Mouse (Mus musculus): Measurements from ENCODE around the gene Rnase4. TPM values are rescaled to one million over a fixed set of nuclear protein-coding genes. Genes with fewer than 3 reads are reported as not detected.

The Rnase4 gene
- total RNA-seq, 2 experiments from 2014 or later, result 15.0 to 18.0 TPM

GRCm38 (mm10) chr14:51079180-51079579 is 11.7 kb upstream of the Rnase4 start:
- no peak overlapping the region for H3K27ac ChIP-seq
- no peak for DNase-seq (ENCODE audit: low spot score in 2 of 2)
- no peak overlapping the region for H3K4me3 ChIP-seq
- no peak for TF ChIP-seq CTCF (conservative IDR thresholded peaks at IDR 0.05)

GRCm38 (mm10) chr14:51081035-51081434 is 9.8 kb upstream of the Rnase4 start:
- DNase-seq (ENCODE audit: low spot score in 2 of 2), result no peak
- Histone ChIP-seq H3K4me3 (no peak overlapping the region), H3K27ac (no peak overlapping the region)
- TF ChIP-seq CTCF (conservative IDR thresholded peaks at IDR 0.05), result no peak

GRCm38 (mm10) chr14:51082599-51083581 is 8.0 kb upstream of the Rnase4 start:
- TF ChIP-seq CTCF (conservative IDR thresholded peaks at IDR 0.05), result no peak

GRCm38 (mm10) chr14:51083805-51084204 is 7.1 kb upstream of the Rnase4 start:
- peak overlapping the region; percentile 86; the same call in 1 of the 2 replicates for H3K27ac ChIP-seq
- TF ChIP-seq CTCF (conservative IDR thresholded peaks at IDR 0.05), result no peak
- no peak for DNase-seq (ENCODE audit: low spot score in 2 of 2)
- H3K4me3 ChIP-seq, result peak overlapping the region; percentile 78

More at GRCm38 (mm10) chr14:51082599-51083581, 8.0 kb upstream of the Rnase4 start:
- peak overlapping the region; percentile 86 for H3K27ac ChIP-seq
- peak; percentile 62 to 72 for DNase-seq (ENCODE audit: low spot score in 2 of 2)
- peak overlapping the region; percentile 78 for H3K4me3 ChIP-seq

- no peak for TF ChIP-seq CTCF (conservative IDR thresholded peaks at IDR 0.05)
- no peak for DNase-seq (ENCODE audit: low spot score in 2 of 2)
- H3K4me3 ChIP-seq, result no peak overlapping the region
- no peak overlapping the region for H3K27ac ChIP-seq
These were observed 5.8 kb upstream of the Rnase4 start for GRCm38 (mm10) chr14:51085086-51085485.

DNA sequence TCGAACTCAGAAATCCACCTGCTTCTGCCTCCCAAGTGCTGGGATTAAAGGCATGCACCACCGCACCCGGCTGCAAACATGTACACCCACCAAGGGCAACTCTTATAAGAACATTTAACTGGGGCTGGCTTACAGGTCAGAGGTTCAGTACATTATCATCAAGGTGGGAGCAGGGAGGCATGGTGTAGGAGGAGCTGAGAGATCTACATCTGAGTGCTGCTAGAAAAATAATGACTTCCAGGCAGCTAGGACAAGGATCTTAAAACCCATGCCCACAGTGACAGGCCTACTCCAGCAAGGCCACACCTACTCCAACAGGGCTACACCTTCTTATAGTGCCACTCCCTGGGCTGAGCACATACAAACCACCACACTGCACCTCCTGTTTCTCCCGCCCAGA is 5.0 kb upstream of the Rnase4 start:
- no peak overlapping the region for H3K27ac ChIP-seq
- DNase-seq (ENCODE audit: low spot score in 2 of 2), result no peak
- no peak for TF ChIP-seq CTCF (conservative IDR thresholded peaks at IDR 0.05)
- H3K4me3 ChIP-seq, result no peak overlapping the region

DNA sequence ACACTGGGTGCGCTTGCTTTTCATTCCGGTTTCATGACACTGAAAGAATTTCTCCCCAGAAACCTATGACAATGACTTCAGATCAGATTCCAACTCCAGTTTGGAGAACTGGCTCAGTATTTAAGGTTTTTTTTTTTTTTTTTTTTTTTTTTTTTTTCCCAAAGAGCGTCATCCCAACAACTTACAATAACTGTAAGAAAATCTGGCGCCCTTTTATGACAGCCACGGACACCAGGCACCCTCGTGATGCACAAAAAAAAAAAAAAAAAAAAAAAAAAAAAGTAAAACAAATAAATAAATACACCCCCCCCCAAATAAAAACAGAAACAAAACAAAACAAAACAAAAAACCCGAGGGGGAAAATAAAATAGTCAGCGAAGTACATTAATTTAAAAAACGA is 3.1 kb upstream of the Rnase4 start:
- peak overlapping the region; percentile 73 for H3K4me3 ChIP-seq
- no peak for DNase-seq (ENCODE audit: low spot score in 2 of 2)
- no peak for TF ChIP-seq CTCF (conservative IDR thresholded peaks at IDR 0.05)
- H3K27ac ChIP-seq, result peak overlapping the region; percentile 36; the same call in 1 of the 2 replicates

DNA sequence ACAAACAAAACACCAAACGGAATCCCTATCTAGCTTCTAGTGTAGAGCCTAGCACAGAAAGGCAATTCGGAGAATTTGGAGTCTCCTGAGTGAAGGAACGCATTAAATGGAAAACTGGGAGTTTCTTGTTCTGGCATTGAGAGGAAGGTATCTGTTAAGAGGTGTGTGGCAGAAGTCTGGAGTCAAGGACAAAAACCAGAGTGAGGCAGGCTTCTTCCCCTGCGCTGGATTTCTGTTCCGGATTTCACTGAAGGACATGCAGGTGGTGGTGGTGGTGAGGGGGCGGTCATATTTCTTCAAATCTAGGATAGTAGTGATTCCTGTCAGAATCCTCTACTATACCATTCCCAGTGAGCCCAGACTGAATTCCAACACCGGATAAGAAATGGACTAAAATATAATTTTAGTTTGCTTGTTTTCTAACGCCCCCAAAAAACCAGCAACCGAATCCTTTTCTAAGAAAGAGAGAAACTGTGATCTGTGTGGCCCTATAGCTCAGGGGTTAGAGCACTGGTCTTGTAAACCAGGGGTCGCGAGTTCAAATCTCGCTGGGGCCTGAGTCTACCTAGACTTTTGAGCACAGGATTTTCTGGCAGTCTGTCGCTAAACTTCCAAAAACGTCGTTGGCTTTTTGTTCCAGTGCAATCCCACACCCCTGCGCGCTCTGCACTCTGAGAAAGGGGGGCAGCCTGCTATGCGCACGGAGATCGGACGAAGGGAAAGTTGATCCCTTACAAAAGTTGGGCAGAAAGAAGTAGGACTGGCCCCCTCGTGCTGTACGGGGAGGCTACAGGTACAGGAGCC is 2.5 kb upstream of the Rnase4 start:
- Histone ChIP-seq H3K27ac (peak overlapping the region; percentile 77), H3K4me3 (peak overlapping the region; percentile 73)
- peak; percentile 80 to 89 for DNase-seq (ENCODE audit: low spot score in 2 of 2)
- no peak for TF ChIP-seq CTCF (conservative IDR thresholded peaks at IDR 0.05)

- Histone ChIP-seq H3K27ac (peak overlapping the region; percentile 89), H3K4me3 (peak overlapping the region; percentile 73)
- peak; percentile 95 to 98 for DNase-seq (ENCODE audit: low spot score in 2 of 2)
- no peak for TF ChIP-seq CTCF (conservative IDR thresholded peaks at IDR 0.05)
These were observed 1.8 kb upstream of the Rnase4 start for GRCm38 (mm10) chr14:51088970-51089673.

DNA sequence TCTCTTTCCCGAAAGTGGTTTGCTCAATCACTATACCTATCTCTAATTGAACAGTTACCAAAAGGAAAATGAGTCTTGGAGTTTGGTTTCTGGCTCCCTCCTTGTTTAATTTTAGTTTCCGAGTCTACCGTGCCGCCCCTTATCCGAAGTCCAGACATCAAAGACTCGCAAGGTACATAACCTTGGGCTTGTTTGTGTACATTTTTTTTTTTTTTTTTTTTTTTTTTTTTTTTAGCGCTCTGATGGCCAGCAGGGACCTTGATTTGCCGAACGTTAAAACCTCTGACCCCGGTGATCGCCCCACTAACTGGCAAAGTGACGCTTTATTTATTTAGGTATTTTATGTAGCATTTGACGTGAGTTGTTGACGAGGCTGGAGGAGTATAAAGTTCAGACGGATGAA is 1.2 kb upstream of the Rnase4 start:
- Histone ChIP-seq H3K4me3 (peak overlapping the region; percentile 73), H3K27ac (peak overlapping the region; percentile 89)
- no peak for TF ChIP-seq CTCF (conservative IDR thresholded peaks at IDR 0.05)
- no peak for DNase-seq (ENCODE audit: low spot score in 2 of 2)

GRCm38 (mm10) chr14:51090077-51090781 is 648 bp upstream of the Rnase4 start:
- peak; percentile 76 to 84 for DNase-seq (ENCODE audit: low spot score in 2 of 2)
- TF ChIP-seq CTCF (conservative IDR thresholded peaks at IDR 0.05), result no peak
- Histone ChIP-seq H3K27ac (peak overlapping the region; percentile 89), H3K4me3 (peak overlapping the region; percentile 73)
